In genomic region chr11:98086574-98086973, GRCm38 (mm10) we compare ENCODE assay signal across 2 mouse cellular contexts.
TF ChIP-seq lines count a peak whose summit lies in the region.

No protein-coding gene starts in this region.

TF ChIP-seq in CH12.LX, 34 proteins besides CTCF, POLR2A, EP300 and RAD21 (continued from another document):
- TF ChIP-seq CHD1 (IDR thresholded peaks at IDR 0.05; ENCODE audit: low read depth, low read length): no peak
- no peak for TF ChIP-seq MEF2A (IDR thresholded peaks at IDR 0.05; ENCODE audit: borderline replicate concordance, low read depth, low read length)
- no peak for TF ChIP-seq PAX5 (IDR thresholded peaks at IDR 0.05; ENCODE audit: low read length)
- no peak for TF ChIP-seq KAT2A (IDR thresholded peaks at IDR 0.05; ENCODE audit: insufficient replicate concordance, low read length)
- TF ChIP-seq ZMIZ1 (IDR thresholded peaks at IDR 0.05; ENCODE audit: low read depth, low read length): no peak
- TF ChIP-seq RCOR1 (conservative IDR thresholded peaks at IDR 0.05; ENCODE audit: low read depth, low read length): no peak
- TF ChIP-seq MAX (IDR thresholded peaks at IDR 0.05; ENCODE audit: low read length): no peak
- TF ChIP-seq IRF4 (IDR thresholded peaks at IDR 0.05; ENCODE audit: low read depth, low read length): peak; percentile 44; the same call in 1 of the 2 replicates
- TF ChIP-seq ETS1 (conservative IDR thresholded peaks at IDR 0.05; ENCODE audit: low read depth, low read length): no peak
- no peak for TF ChIP-seq ZC3H11A (IDR thresholded peaks at IDR 0.05; ENCODE audit: low read depth, low read length)
- TF ChIP-seq JUND (conservative IDR thresholded peaks at IDR 0.05; ENCODE audit: low read depth, low read length): peak; percentile 31; the same call in 1 of the 2 replicates
- no peak for TF ChIP-seq HCFC1 (IDR thresholded peaks at IDR 0.05; ENCODE audit: low read depth, low read length)
- TF ChIP-seq MYC (IDR thresholded peaks at IDR 0.05; ENCODE audit: low read depth, low read length): no peak
- TF ChIP-seq UBTF (IDR thresholded peaks at IDR 0.05; ENCODE audit: low read depth, low read length): no peak
- no peak for TF ChIP-seq USF1 (IDR thresholded peaks at IDR 0.05; ENCODE audit: low read depth, low read length)
- TF ChIP-seq SMC3 (IDR thresholded peaks at IDR 0.05; ENCODE audit: low read depth, low read length): peak; percentile 38
- TF ChIP-seq TBP (conservative IDR thresholded peaks at IDR 0.05; ENCODE audit: low read depth, low read length): no peak
- TF ChIP-seq JUN (IDR thresholded peaks at IDR 0.05; ENCODE audit: insufficient read depth, low read depth, low read length): peak; percentile 40; the same call in 1 of the 2 replicates

TF ChIP-seq in ES-E14, 5 proteins besides CTCF, POLR2A, EP300 and RAD21 (continued from another document):
- TF ChIP-seq CHD2 (IDR thresholded peaks at IDR 0.05; ENCODE audit: low read depth, low read length) (no peak), ZC3H11A (IDR thresholded peaks at IDR 0.05; ENCODE audit: borderline replicate concordance, low read depth, low read length) (no peak), ZNF384 (IDR thresholded peaks at IDR 0.05; ENCODE audit: low read depth, low read length) (no peak)
